Mouse (Mus musculus): ENCODE data around the gene Zc3h12d. TPM values are rescaled to one million over a fixed set of nuclear protein-coding genes. Genes with fewer than 3 reads are reported as not detected.

Gene Zc3h12d
- polyA plus RNA-seq, 1 experiment = 2.3 TPM

DNA sequence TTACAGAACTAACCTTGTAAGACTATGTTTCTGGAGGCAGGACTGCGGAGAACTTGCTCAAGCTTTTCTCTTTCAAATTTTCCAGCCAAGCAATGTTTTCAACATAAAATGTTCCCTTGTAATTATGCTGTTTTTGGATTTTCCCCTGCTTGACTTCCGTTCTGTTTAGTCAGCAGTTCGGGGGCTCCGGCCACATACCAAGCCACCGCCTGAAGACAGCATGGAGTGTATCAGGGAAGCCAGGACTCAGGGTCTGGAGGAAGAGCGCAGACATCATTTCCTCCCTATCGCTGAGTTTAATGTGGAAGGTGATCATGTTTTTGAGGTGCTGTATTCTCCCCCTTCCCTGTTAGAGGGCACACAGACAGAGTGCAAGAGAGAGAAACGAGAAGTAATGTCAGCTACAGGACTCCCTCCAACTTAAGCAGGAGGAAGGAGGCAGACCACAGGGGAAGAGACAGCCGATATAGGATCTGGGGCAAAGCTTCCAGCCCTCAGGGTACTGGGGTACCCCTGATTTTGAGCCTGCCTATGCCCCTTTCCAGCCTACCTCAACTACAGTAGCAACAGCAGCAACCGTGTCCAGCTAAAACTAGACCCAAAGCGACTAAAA, 56.1 kb downstream of the Zc3h12d start:
- Histone ChIP-seq H3K4me1 (ENCODE audit: control insufficient read depth, insufficient read depth, low read length) (no peaks in the 10 kb centered on the region), H3K4me3 (replicated peaks; ENCODE audit: extremely low read depth, low read depth, low read length) (no peak overlapping the region)
- no peak for TF ChIP-seq POLR2A (IDR thresholded peaks at IDR 0.05; ENCODE audit: borderline replicate concordance, extremely low read depth, low read depth, low read length)
- no peak for TF ChIP-seq CTCF (IDR thresholded peaks at IDR 0.05; ENCODE audit: insufficient read depth, low read length)
- no peak for DNase-seq
- 75% methylated on average over 11 of the region's 11 CpGs for WGBS

DNA sequence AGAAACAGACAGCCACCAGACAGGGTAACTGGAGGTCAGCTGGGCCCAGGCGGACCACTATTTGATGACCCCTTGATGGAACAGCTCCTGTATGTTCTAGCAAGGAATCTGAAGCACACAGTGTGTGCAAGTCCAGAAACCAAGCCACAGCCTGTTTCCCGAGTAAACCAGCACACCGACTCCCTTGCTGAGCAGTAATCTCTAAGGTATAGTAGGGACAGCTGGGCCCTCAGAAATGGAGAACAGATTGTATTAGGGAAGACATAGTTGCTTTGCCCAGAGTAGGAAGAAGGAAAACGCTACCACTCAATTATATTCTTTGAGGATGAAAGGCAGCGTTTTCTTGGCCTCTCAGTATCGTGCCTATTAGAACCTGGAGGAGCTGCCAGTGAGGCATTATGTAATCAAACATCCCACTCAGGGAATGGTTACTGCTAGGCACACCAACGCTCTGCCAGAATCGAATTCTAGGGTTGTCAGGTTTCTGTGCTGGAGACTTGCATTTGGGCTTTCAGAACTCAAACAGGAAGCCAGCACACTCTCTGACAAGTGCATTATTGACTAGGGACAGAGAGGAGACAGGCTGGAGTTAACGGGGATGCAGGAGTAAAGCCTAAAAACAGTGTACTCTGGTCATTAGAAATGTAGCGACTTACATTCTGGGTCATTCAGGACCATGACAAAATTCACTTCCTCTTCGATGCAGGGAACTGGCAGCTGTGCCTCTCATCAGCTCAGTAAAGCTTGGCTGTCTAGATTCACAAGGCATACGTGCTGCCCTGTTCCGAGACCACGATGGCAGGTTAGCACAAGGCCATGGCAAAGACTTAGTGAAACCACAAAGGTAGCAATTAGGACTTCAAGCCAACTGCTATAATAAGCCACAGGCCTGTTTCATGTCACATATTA, 68.7 kb downstream of the Zc3h12d start:
- Histone ChIP-seq H3K4me3 (replicated peaks; ENCODE audit: extremely low read depth, low read depth, low read length) (no peak overlapping the region), H3K4me1 (ENCODE audit: control insufficient read depth, insufficient read depth, low read length) (no peaks in the 10 kb centered on the region)
- no peak for TF ChIP-seq CTCF (IDR thresholded peaks at IDR 0.05; ENCODE audit: insufficient read depth, low read length)
- TF ChIP-seq POLR2A (IDR thresholded peaks at IDR 0.05; ENCODE audit: borderline replicate concordance, extremely low read depth, low read depth, low read length) = no peak
- 83% methylated on average over 14 of the region's 14 CpGs for WGBS
- no peak for DNase-seq

DNA sequence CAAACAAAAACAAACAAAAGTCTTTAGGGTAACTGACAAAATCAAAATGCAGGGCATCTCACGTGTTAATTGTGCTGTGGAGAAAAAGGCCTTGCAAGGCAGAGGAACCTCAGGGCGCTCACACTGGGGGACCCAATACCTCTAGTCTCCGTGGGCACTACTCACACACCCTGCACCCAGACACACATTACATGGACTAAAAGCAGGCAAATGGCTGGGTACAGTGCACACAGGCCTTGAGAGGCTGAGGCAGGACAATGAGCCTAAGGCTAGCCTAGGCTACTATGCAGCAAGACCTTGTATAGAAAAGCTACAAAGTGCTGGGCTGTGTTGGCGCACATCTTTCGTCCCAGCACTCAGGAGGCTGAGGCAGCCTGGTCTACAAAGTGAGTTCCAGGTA, 71.9 kb downstream of the Zc3h12d start:
- Histone ChIP-seq H3K4me1 (ENCODE audit: control insufficient read depth, insufficient read depth, low read length) (no peaks in the 10 kb centered on the region), H3K4me3 (replicated peaks; ENCODE audit: extremely low read depth, low read depth, low read length) (no peak overlapping the region)
- 97% methylated on average over 5 of the region's 5 CpGs for WGBS
- DNase-seq = no peak
- no peak for TF ChIP-seq CTCF (IDR thresholded peaks at IDR 0.05; ENCODE audit: insufficient read depth, low read length)

DNA sequence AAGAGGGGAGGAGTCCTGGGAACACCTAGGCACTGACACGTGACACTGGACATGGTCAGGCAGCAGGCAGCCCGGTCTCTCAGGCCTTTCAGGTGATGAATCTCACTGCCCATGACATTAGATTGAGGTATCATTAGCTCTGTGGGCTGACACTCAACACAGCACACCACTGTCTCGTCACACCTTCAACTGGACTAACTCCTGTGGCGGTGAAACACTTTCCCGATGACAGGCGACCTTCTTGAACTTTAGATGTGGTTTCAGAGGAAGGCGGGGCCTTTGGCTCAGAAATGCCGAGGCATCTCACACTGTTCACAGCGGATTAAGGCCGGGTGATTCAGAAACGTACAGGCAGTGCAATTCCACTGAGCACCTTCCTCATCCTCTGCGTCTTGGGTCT, 74.9 kb downstream of the Zc3h12d start:
- Histone ChIP-seq H3K4me3 (replicated peaks; ENCODE audit: extremely low read depth, low read depth, low read length) (no peak overlapping the region), H3K4me1 (ENCODE audit: control insufficient read depth, insufficient read depth, low read length) (no peaks in the 10 kb centered on the region)
- TF ChIP-seq CTCF (IDR thresholded peaks at IDR 0.05; ENCODE audit: insufficient read depth, low read length) = no peak
- no peak for TF ChIP-seq POLR2A (IDR thresholded peaks at IDR 0.05; ENCODE audit: borderline replicate concordance, extremely low read depth, low read depth, low read length)
- whole genome bisulfite sequencing = 70% methylated on average over 12 of the region's 12 CpGs
- DNase-seq = no peak

DNA sequence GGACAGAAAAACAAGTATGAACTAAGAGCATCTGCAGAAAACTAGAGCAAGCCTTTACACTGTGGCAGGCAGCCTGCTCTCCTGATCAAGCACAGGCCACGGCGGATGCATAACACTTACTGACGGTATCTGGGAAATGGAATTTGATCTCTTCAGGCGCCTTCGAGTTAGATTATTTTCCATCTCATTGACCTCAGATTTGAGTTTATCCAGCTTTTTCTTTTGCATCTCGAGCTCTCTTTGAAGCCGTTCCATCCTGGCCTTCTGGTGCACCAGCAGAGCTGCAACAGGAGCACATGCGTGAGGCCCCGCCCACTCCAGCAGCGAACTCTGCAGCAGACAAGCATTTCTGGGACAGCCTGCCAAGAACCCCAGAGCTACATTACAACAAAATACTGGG, 79.0 kb downstream of the Zc3h12d start:
- no peak for DNase-seq
- no peaks in the 10 kb centered on the region for H3K4me1 ChIP-seq (ENCODE audit: control insufficient read depth, insufficient read depth, low read length)
- WGBS = 62% methylated on average over 10 of the region's 10 CpGs
- H3K4me3 ChIP-seq (replicated peaks; ENCODE audit: extremely low read depth, low read depth, low read length) = no peak overlapping the region
- TF ChIP-seq POLR2A (IDR thresholded peaks at IDR 0.05; ENCODE audit: borderline replicate concordance, extremely low read depth, low read depth, low read length) = no peak
- no peak for TF ChIP-seq CTCF (IDR thresholded peaks at IDR 0.05; ENCODE audit: insufficient read depth, low read length)

Other genes with a start within 250 kb of the Zc3h12d start
- gene Lrp11, start 242.7 kb upstream of the Zc3h12d start, polyA plus RNA-seq (2012; rRNA removed) = 4.0 and 7.4 TPM in 2 replicates
- gene Nup43, start 165.0 kb upstream of the Zc3h12d start, polyA plus RNA-seq (2012; rRNA removed) = 3.0 and 4.3 TPM in 2 replicates
- gene Pcmt1, start 151.3 kb upstream of the Zc3h12d start, polyA plus RNA-seq (2012; rRNA removed) = 19.4 and 25.2 TPM in 2 replicates
- gene Lats1, start 151.3 kb upstream of the Zc3h12d start, polyA plus RNA-seq (2012; rRNA removed) = 10.5 and 13.1 TPM in 2 replicates
- 2.0 and 4.6 TPM in 2 replicates for gene Katna1, start 106.5 kb upstream of the Zc3h12d start, polyA plus RNA-seq (2012; rRNA removed)
- 34.4 and 36.7 TPM in 2 replicates for gene Ginm1, start 39.6 kb upstream of the Zc3h12d start, polyA plus RNA-seq (2012; rRNA removed)
- gene Ppil4, start 39.6 kb upstream of the Zc3h12d start, polyA plus RNA-seq (2012; rRNA removed) = 5.3 and 7.6 TPM in 2 replicates
- gene Tab2, start 123.8 kb downstream of the Zc3h12d start, polyA plus RNA-seq (2012; rRNA removed) = 29.2 and 39.0 TPM in 2 replicates